Mouse (Mus musculus): ENCODE results near the gene B4gat1.

- TF ChIP-seq POLR2A (IDR thresholded peaks at IDR 0.05; ENCODE audit: control insufficient read depth in 1 of 2, insufficient read depth in 1 of 2, low read depth in 1 of 2, low read length in 2 of 2, poor library complexity in 1 of 2) (no peak), EP300 (IDR thresholded peaks at IDR 0.05; ENCODE audit: low read depth in 1 of 2, low read length in 2 of 2) (no peak), CTCF (IDR thresholded peaks at IDR 0.05 in 2 of 3, conservative IDR thresholded peaks at IDR 0.05 in 1 of 3; ENCODE audit: control insufficient read depth in 1 of 3, insufficient read depth in 1 of 3, low read depth in 2 of 3, low read length in 3 of 3, poor library complexity in 1 of 3, severe bottlenecking in 1 of 3) (no peak), GATA1 (IDR thresholded peaks at IDR 0.05; ENCODE audit: low read depth, low read length) (no peak), TAL1 (IDR thresholded peaks at IDR 0.05; ENCODE audit: low read length) (no peak), ETS1 (IDR thresholded peaks at IDR 0.05; ENCODE audit: low read depth, low read length) (no peak), MAX (IDR thresholded peaks at IDR 0.05; ENCODE audit: low read length) (no peak), UBTF (IDR thresholded peaks at IDR 0.05; ENCODE audit: borderline replicate concordance, insufficient read depth, low read depth, low read length) (no peak)
Measured at GRCm38 (mm10) chr19:5062041-5062440, 23.4 kb downstream of the B4gat1 start.

Data from MEL (cell line).